Mouse (Mus musculus): ENCODE measurements around the gene Zyx.

GRCm38 (mm10) chr6:42326509-42326908 lies 22.9 kb upstream of the Zyx start:
- TF ChIP-seq GATA1 (IDR thresholded peaks at IDR 0.05; ENCODE audit: borderline replicate concordance, low read length) = no peak
- no peak for TF ChIP-seq FLI1 (IDR thresholded peaks at IDR 0.05; ENCODE audit: low read length)

Data from megakaryocyte, embryonic 14.5 days (primary cell).